Mouse (Mus musculus) MEL (cell line): ENCODE measurements around the gene Arhgap29. TPM values are rescaled to one million over a fixed set of nuclear protein-coding genes. Genes with fewer than 3 reads are reported as not detected.

Experiments used
- DNase-seq: peaks from one replicate; pipeline ENCODE4 v3.0.0; 2011; ENCODE audit warnings: low read depth, low spot score
- H3K27ac ChIP-seq: 2 replicates; pipeline ENCODE4 v1.5.1; 2012; ENCODE audit warnings: low read depth, mild to moderate bottlenecking, control low read depth, low read length, moderate library complexity; ENCODE audit not compliant: control insufficient read depth
- H3K27me3 ChIP-seq, 2 experiments: fragments of 150-350 bp in 1 of 2; sonication (generic) in 1 of 2; 2 replicates each; pipeline ENCODE4 v1.6.1; 2012; ENCODE audit warnings: low read length in 2 of 2, mild to moderate bottlenecking in 2 of 2, improper control_type of control experiment in 1 of 2, moderate library complexity in 1 of 2; ENCODE audit not compliant: insufficient read depth in 2 of 2, control insufficient read depth in 1 of 2
- H3K36me3 ChIP-seq, 2 experiments: 2 replicates each; pipeline ENCODE4 v1.6.1; 2012 to 2014; ENCODE audit warnings: low read length in 2 of 2, improper control_type of control experiment in 1 of 2, inconsistent platforms in 1 of 2, mild to moderate bottlenecking in 1 of 2; ENCODE audit not compliant: insufficient read depth in 2 of 2, control insufficient read depth in 1 of 2
- H3K4me1 ChIP-seq, 2 experiments: fragments of 150-350 bp in 1 of 2; sonication (generic) in 1 of 2; 2 replicates each; pipeline ENCODE4 v1.6.1; 2012; ENCODE audit warnings: low read length in 2 of 2, improper control_type of control experiment in 1 of 2, mild to moderate bottlenecking in 1 of 2; ENCODE audit not compliant: insufficient read depth in 2 of 2, control insufficient read depth in 1 of 2
- H3K4me3 ChIP-seq, 2 experiments: fragments of 150-350 bp in 1 of 2; sonication (generic) in 1 of 2; 2 replicates each; pipeline ENCODE4 v1.5.1; 2012; ENCODE audit warnings: low read depth in 2 of 2, low read length in 2 of 2, mild to moderate bottlenecking in 2 of 2, moderate library complexity in 2 of 2, control low read depth in 1 of 2, improper control_type of control experiment in 1 of 2; ENCODE audit not compliant: control insufficient read depth in 1 of 2, insufficient read depth in 1 of 2
- H3K79me2 ChIP-seq: 2 replicates; pipeline ENCODE4 v1.6.1; 2012; ENCODE audit warnings: mild to moderate bottlenecking, low read length, moderate library complexity; ENCODE audit not compliant: control insufficient read depth, poor library complexity, insufficient read depth
- H3K9ac ChIP-seq: 2 replicates; pipeline ENCODE4 v1.6.1; 2012; ENCODE audit warnings: low read depth, mild to moderate bottlenecking, control low read depth, low read length, moderate library complexity; ENCODE audit not compliant: control insufficient read depth, poor library complexity, severe bottlenecking
- H3K9me3 ChIP-seq: fragments of 150-350 bp; sonication (generic); replicated peaks from 2 replicates; pipeline ENCODE4 v1.6.1; 2012; ENCODE audit warnings: mild to moderate bottlenecking, low read length, improper control_type of control experiment, moderate library complexity; ENCODE audit not compliant: insufficient read depth
- CHD2 ChIP-seq: IDR thresholded peaks from 2 replicates; pipeline ENCODE4 v1.6.1; 2011; ENCODE audit warnings: low read length, improper control_type of control experiment
- ELF1 ChIP-seq: IDR thresholded peaks from 2 replicates; pipeline ENCODE4 v1.6.1; 2014; ENCODE audit warnings: low read depth, mild to moderate bottlenecking, inconsistent platforms, low read length, improper control_type of control experiment, moderate library complexity
- EP300 ChIP-seq, 2 experiments: IDR thresholded peaks; 2 replicates each; pipeline ENCODE4 v1.6.1; 2011; ENCODE audit warnings: improper control_type of control experiment in 2 of 2, low read length in 2 of 2, low read depth in 1 of 2, mild to moderate bottlenecking in 1 of 2
- GABPA ChIP-seq: IDR thresholded peaks from 2 replicates; pipeline ENCODE4 v1.6.1; 2012; ENCODE audit warnings: low read depth, mild to moderate bottlenecking, inconsistent platforms, low read length, improper control_type of control experiment, moderate library complexity
- GATA1 ChIP-seq: IDR thresholded peaks from 2 replicates; pipeline ENCODE4 v1.6.1; 2011; ENCODE audit warnings: low read depth, low read length, improper control_type of control experiment
- HCFC1 ChIP-seq: IDR thresholded peaks from 2 replicates; pipeline ENCODE4 v1.6.1; 2012; ENCODE audit warnings: low read depth, mild to moderate bottlenecking, inconsistent platforms, low read length, improper control_type of control experiment, moderate library complexity
- JUND ChIP-seq: IDR thresholded peaks from 2 replicates; pipeline ENCODE4 v1.6.1; 2011; ENCODE audit warnings: low read depth, mild to moderate bottlenecking, improper control_type of control experiment, low read length
- KAT2A ChIP-seq: conservative IDR thresholded peaks from 2 replicates; pipeline ENCODE4 v1.6.1; 2012; ENCODE audit warnings: low read depth, low read length, improper control_type of control experiment, inconsistent platforms
- MAFK ChIP-seq: IDR thresholded peaks from 2 replicates; pipeline ENCODE4 v1.6.1; 2011; ENCODE audit warnings: low read depth, mild to moderate bottlenecking, low read length, improper control_type of control experiment, borderline replicate concordance
- MAZ ChIP-seq: IDR thresholded peaks from 2 replicates; pipeline ENCODE4 v1.6.1; 2012; ENCODE audit warnings: low read depth, mild to moderate bottlenecking, inconsistent platforms, low read length, improper control_type of control experiment
- MEF2A ChIP-seq: IDR thresholded peaks from 2 replicates; pipeline ENCODE4 v1.6.1; 2014; ENCODE audit warnings: low read depth, mild to moderate bottlenecking, inconsistent platforms, low read length, improper control_type of control experiment; ENCODE audit not compliant: poor library complexity, insufficient replicate concordance, severe bottlenecking; ENCODE audit errors: extremely low read depth
- MYB ChIP-seq: IDR thresholded peaks from 2 replicates; pipeline ENCODE4 v1.6.1; 2011; ENCODE audit warnings: mild to moderate bottlenecking, low read depth, low read length, improper control_type of control experiment
- MYC ChIP-seq: IDR thresholded peaks from 2 replicates; pipeline ENCODE4 v1.6.1; 2011; ENCODE audit warnings: low read depth, mild to moderate bottlenecking, low read length, improper control_type of control experiment, moderate library complexity
- NELFE ChIP-seq: IDR thresholded peaks from 2 replicates; pipeline ENCODE4 v1.6.1; 2011; ENCODE audit warnings: low read depth, low read length, improper control_type of control experiment
- NRF1 ChIP-seq: IDR thresholded peaks from 2 replicates; pipeline ENCODE4 v1.6.1; 2014; ENCODE audit warnings: low read depth, mild to moderate bottlenecking, inconsistent platforms, low read length, improper control_type of control experiment, moderate library complexity; ENCODE audit not compliant: poor library complexity, insufficient read depth, severe bottlenecking
- POLR2A ChIP-seq, 2 experiments: IDR thresholded peaks; 2 replicates each; pipeline ENCODE4 v1.6.1; 2011 to 2012; ENCODE audit warnings: low read length in 2 of 2, mild to moderate bottlenecking in 2 of 2, control low read depth in 1 of 2, improper control_type of control experiment in 1 of 2, low read depth in 1 of 2, moderate library complexity in 1 of 2; ENCODE audit not compliant: control insufficient read depth in 1 of 2, insufficient read depth in 1 of 2, poor library complexity in 1 of 2
- SIN3A ChIP-seq: IDR thresholded peaks from 2 replicates; pipeline ENCODE4 v1.6.1; 2012; ENCODE audit warnings: low read length, improper control_type of control experiment, inconsistent platforms
- SMC3 ChIP-seq: IDR thresholded peaks from 2 replicates; pipeline ENCODE4 v1.6.1; 2011; ENCODE audit warnings: low read depth, low read length, improper control_type of control experiment
- ZMIZ1 ChIP-seq: IDR thresholded peaks from 2 replicates; pipeline ENCODE4 v1.6.1; 2012; ENCODE audit warnings: low read depth, mild to moderate bottlenecking, inconsistent platforms, low read length, improper control_type of control experiment, moderate library complexity
- polyA plus RNA-seq, 2 experiments: library from polyadenylated mRNA; stranded (reverse) in 1 of 2; unstranded in 1 of 2; fragments of >175 nt in 1 of 2; fragments of >200 nt in 1 of 2; gene quantifications; 2 replicates each; pipeline versions ENCODE4 v1.2.1 to v1.2.4; 2012; ENCODE audit warnings: low replicate concordance in 2 of 2, low read depth in 1 of 2; ENCODE audit not compliant: insufficient read length in 2 of 2, insufficient read depth in 1 of 2, missing spikeins in 1 of 2
- total RNA-seq: library from RNA; depleted of rRNA; stranded (reverse); fragments of 300-350 nt; gene quantifications from 2 replicates; pipeline ENCODE4 v1.2.3, GENCODE M21; 2012

Arhgap29 gene
- total and polyA plus RNA-seq, 3 experiments = 0.19 to 0.23 TPM; not detected in 1

DNA sequence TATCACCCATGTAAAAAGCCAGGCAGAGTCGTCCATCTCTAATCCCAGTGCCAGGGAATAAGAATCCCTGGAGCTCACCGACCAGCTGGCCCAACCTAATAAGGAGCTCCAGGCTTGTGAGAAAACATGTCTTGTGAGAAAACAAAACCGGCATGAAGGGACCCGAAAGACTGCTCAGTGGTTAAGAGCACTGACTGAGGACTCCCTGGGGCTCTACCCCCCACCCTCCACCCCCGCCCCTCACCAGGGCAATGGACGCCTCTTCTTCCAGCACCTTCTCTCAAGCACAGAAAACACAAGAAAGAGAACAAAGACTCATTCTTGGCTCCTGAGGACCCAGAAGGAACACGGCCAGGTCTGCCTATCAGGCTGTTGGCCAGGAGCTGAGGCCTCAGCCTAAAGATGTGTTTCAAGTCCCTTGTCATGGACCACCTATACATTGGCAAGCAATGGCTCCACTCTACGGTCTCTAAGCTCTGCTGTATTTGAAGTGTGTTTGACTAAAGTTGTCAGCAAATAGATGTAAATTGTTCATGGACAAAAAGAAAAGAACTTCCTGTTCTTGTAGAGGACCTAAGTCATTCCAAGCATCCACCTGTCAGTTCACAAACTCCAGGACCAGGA lies 68.8 kb downstream of the Arhgap29 start:
- DNase-seq = no peak
- H3K9me3 ChIP-seq = no peaks in the 10 kb centered on the region
- TF ChIP-seq MAZ = no peak
- TF ChIP-seq MEF2A = no peak
- TF ChIP-seq SIN3A = no peak
- TF ChIP-seq KAT2A = no peak
- TF ChIP-seq MAFK = no peak
- TF ChIP-seq POLR2A (IDR thresholded peaks at IDR 0.05; ENCODE audit: control insufficient read depth in 1 of 2, insufficient read depth in 1 of 2, low read depth in 1 of 2, low read length in 2 of 2, poor library complexity in 1 of 2) = no peak
- TF ChIP-seq NELFE = no peak
- no peak for TF ChIP-seq MYB
- no peak for TF ChIP-seq HCFC1
- TF ChIP-seq SMC3 = no peak
- TF ChIP-seq MYC = no peak
- TF ChIP-seq EP300 (IDR thresholded peaks at IDR 0.05; ENCODE audit: low read depth in 1 of 2, low read length in 2 of 2) = no peak
- TF ChIP-seq ELF1 = no peak
- TF ChIP-seq ZMIZ1 = no peak
- TF ChIP-seq GATA1 = no peak

GRCm38 (mm10) chr3:122022355-122022754 lies 70.0 kb downstream of the Arhgap29 start:
- DNase-seq = peak; percentile 8
- Histone ChIP-seq H3K27me3 (no peaks in the 10 kb centered on the region), H3K79me2 (no peaks in the 10 kb centered on the region), H3K9me3 (no peaks in the 10 kb centered on the region), H3K4me3 (no peak overlapping the region), H3K9ac (no peak overlapping the region), H3K27ac (no peak overlapping the region), H3K4me1 (no peaks in the 10 kb centered on the region), H3K36me3 (no peaks in the 10 kb centered on the region)
- TF ChIP-seq NRF1 (no peak), KAT2A (no peak), GATA1 (no peak), JUND (no peak), SMC3 (no peak), GABPA (no peak), EP300 (IDR thresholded peaks at IDR 0.05; ENCODE audit: low read depth in 1 of 2, low read length in 2 of 2) (no peak), MYC (no peak), CHD2 (no peak)

More for the DNA sequence above, 68.8 kb downstream of the Arhgap29 start:
- H3K9ac ChIP-seq = no peak overlapping the region
- H3K4me3 ChIP-seq = no peak overlapping the region
- H3K4me1 ChIP-seq = no peaks in the 10 kb centered on the region
- H3K79me2 ChIP-seq = no peaks in the 10 kb centered on the region
- no peak overlapping the region for H3K27ac ChIP-seq
- H3K27me3 ChIP-seq = no peaks in the 10 kb centered on the region
- H3K36me3 ChIP-seq = no peaks in the 10 kb centered on the region
